Mouse (Mus musculus): Measurements from ENCODE around the gene Gucy2d. TPM values are rescaled to one million over a fixed set of nuclear protein-coding genes. Genes with fewer than 3 reads are reported as not detected.

Gene Gucy2d
- polyA plus RNA-seq, 1 experiment from 2014 or later = not detected

DNA sequence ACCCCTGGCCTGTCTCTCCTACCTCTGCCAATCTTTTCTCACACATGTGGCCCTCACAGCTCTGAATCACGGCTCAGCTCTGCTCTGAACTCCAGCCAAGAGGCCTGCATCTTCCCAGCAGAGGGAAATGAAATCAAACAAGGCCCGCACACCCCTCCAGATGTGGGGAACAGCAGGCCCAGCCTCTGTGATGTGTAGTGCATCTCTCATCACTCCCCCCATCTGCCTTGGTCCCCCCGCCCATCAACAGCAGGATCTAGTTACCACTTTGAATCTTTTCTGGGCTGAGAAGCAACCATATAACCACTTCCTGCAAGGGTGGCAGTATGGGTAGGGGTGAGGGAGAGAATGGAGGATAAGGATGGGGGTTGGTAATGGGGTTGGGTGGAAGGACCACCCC, 28.9 kb downstream of the Gucy2d start:
- Histone ChIP-seq H3K27ac (ENCODE audit: low read depth, low read length) (no peak overlapping the region), H3K36me3 (ENCODE audit: control insufficient read depth, insufficient read depth, low read length) (no peaks in the 10 kb centered on the region), H3K9ac (ENCODE audit: low read length) (no peak overlapping the region), H3K4me2 (ENCODE audit: low read depth) (no peak overlapping the region), H3K4me1 (ENCODE audit: control insufficient read depth, insufficient read depth, low read length) (no peaks in the 10 kb centered on the region), H3K9me3 (ENCODE audit: control insufficient read depth, low read length) (no peaks in the 10 kb centered on the region), H3K4me3 (ENCODE audit: low read depth, low read length) (no peak overlapping the region), H3K27me3 (ENCODE audit: control insufficient read depth, insufficient read depth, low read length) (no peaks in the 10 kb centered on the region)
- 68% methylated on average over 3 of the region's 3 CpGs for WGBS
- ATAC-seq (ENCODE audit: insufficient read depth, low FRiP score, low TSS enrichment) (no peak), DNase-seq (ENCODE audit: low spot score) (no peak)

GRCm38 (mm10) chr7:98472529-98472928, 32.3 kb downstream of the Gucy2d start:
- no peaks in the 10 kb centered on the region for H3K4me1 ChIP-seq (ENCODE audit: control insufficient read depth, insufficient read depth, low read length)
- H3K4me2 ChIP-seq (ENCODE audit: low read depth) = no peak overlapping the region
- H3K4me3 ChIP-seq (ENCODE audit: low read depth, low read length) = no peak overlapping the region
- no peak overlapping the region for H3K9ac ChIP-seq (ENCODE audit: low read length)
- no peak for ATAC-seq (ENCODE audit: insufficient read depth, low FRiP score, low TSS enrichment)
- no peaks in the 10 kb centered on the region for H3K9me3 ChIP-seq (ENCODE audit: control insufficient read depth, low read length)
- 84% methylated on average over 2 of the region's 2 CpGs for WGBS
- H3K36me3 ChIP-seq (ENCODE audit: control insufficient read depth, insufficient read depth, low read length) = no peaks in the 10 kb centered on the region
- H3K27ac ChIP-seq (ENCODE audit: low read depth, low read length) = no peak overlapping the region
- no peaks in the 10 kb centered on the region for H3K27me3 ChIP-seq (ENCODE audit: control insufficient read depth, insufficient read depth, low read length)
- no peak for DNase-seq (ENCODE audit: low spot score)

- Histone ChIP-seq H3K4me3 (ENCODE audit: low read depth, low read length) (no peak overlapping the region), H3K36me3 (ENCODE audit: control insufficient read depth, insufficient read depth, low read length) (no peaks in the 10 kb centered on the region), H3K27me3 (ENCODE audit: control insufficient read depth, insufficient read depth, low read length) (no peaks in the 10 kb centered on the region), H3K4me1 (ENCODE audit: control insufficient read depth, insufficient read depth, low read length) (no peaks in the 10 kb centered on the region), H3K4me2 (ENCODE audit: low read depth) (no peak overlapping the region), H3K9me3 (ENCODE audit: control insufficient read depth, low read length) (no peaks in the 10 kb centered on the region), H3K27ac (ENCODE audit: low read depth, low read length) (no peak overlapping the region), H3K9ac (ENCODE audit: low read length) (no peak overlapping the region)
- 57% methylated on average over 1 of the region's 1 CpGs for WGBS
- DNase-seq (ENCODE audit: low spot score) = no peak
- no peak for ATAC-seq (ENCODE audit: insufficient read depth, low FRiP score, low TSS enrichment)
Observed at GRCm38 (mm10) chr7:98474558-98474957, 34.3 kb downstream of the Gucy2d start.

GRCm38 (mm10) chr7:98477153-98477552, 36.9 kb downstream of the Gucy2d start:
- 79% methylated on average over 4 of the region's 4 CpGs for WGBS
- no peak for ATAC-seq (ENCODE audit: insufficient read depth, low FRiP score, low TSS enrichment)
- DNase-seq (ENCODE audit: low spot score) = no peak
- no peaks in the 10 kb centered on the region for H3K9me3 ChIP-seq (ENCODE audit: control insufficient read depth, low read length)
- no peak overlapping the region for H3K4me2 ChIP-seq (ENCODE audit: low read depth)
- no peaks in the 10 kb centered on the region for H3K4me1 ChIP-seq (ENCODE audit: control insufficient read depth, insufficient read depth, low read length)
- no peak overlapping the region for H3K27ac ChIP-seq (ENCODE audit: low read depth, low read length)
- no peak overlapping the region for H3K9ac ChIP-seq (ENCODE audit: low read length)
- no peaks in the 10 kb centered on the region for H3K36me3 ChIP-seq (ENCODE audit: control insufficient read depth, insufficient read depth, low read length)
- no peaks in the 10 kb centered on the region for H3K27me3 ChIP-seq (ENCODE audit: control insufficient read depth, insufficient read depth, low read length)
- H3K4me3 ChIP-seq (ENCODE audit: low read depth, low read length) = no peak overlapping the region

DNA sequence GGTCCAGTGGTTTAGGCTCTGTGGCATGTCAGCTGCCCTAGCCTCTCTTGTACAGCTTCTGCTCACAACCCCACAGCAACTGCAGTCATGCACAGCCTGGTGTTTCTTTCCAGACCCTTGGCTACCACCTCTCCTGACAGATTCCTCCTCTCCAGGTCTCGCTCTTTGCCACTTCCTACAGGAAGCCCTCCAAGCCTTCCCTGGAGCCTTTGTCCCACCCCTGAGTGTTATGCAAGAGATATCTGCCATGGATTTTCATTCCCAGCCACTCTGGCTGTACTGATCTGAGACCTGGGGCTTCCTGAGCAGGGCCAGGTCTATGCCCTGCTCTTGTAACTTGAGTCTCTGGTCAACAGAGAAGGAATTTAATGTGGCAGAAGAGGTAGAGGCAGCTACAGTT, 40.3 kb downstream of the Gucy2d start:
- Histone ChIP-seq H3K27ac (ENCODE audit: low read depth, low read length) (no peak overlapping the region), H3K9me3 (ENCODE audit: control insufficient read depth, low read length) (no peaks in the 10 kb centered on the region), H3K36me3 (ENCODE audit: control insufficient read depth, insufficient read depth, low read length) (no peaks in the 10 kb centered on the region), H3K4me2 (ENCODE audit: low read depth) (no peak overlapping the region), H3K27me3 (ENCODE audit: control insufficient read depth, insufficient read depth, low read length) (no peaks in the 10 kb centered on the region), H3K4me1 (ENCODE audit: control insufficient read depth, insufficient read depth, low read length) (no peaks in the 10 kb centered on the region), H3K9ac (ENCODE audit: low read length) (no peak overlapping the region), H3K4me3 (ENCODE audit: low read depth, low read length) (no peak overlapping the region)
- no peak for ATAC-seq (ENCODE audit: insufficient read depth, low FRiP score, low TSS enrichment)
- no peak for DNase-seq (ENCODE audit: low spot score)
- 85% methylated on average over 1 of the region's 1 CpGs for WGBS

- H3K9me3 ChIP-seq (ENCODE audit: control insufficient read depth, low read length) = no peaks in the 10 kb centered on the region
- ATAC-seq (ENCODE audit: insufficient read depth, low FRiP score, low TSS enrichment) (peak; percentile 48), DNase-seq (ENCODE audit: low spot score) (peak; percentile 76)
- H3K27ac ChIP-seq (ENCODE audit: low read depth, low read length) = no peak overlapping the region
- H3K9ac ChIP-seq (ENCODE audit: low read length) = no peak overlapping the region
- 21% methylated on average over 9 of the region's 9 CpGs for WGBS
- no peak overlapping the region for H3K4me3 ChIP-seq (ENCODE audit: low read depth, low read length)
- no peaks in the 10 kb centered on the region for H3K36me3 ChIP-seq (ENCODE audit: control insufficient read depth, insufficient read depth, low read length)
- H3K4me2 ChIP-seq (ENCODE audit: low read depth) = no peak overlapping the region
- H3K27me3 ChIP-seq (ENCODE audit: control insufficient read depth, insufficient read depth, low read length) = no peaks in the 10 kb centered on the region
- H3K4me1 ChIP-seq (ENCODE audit: control insufficient read depth, insufficient read depth, low read length) = no peaks in the 10 kb centered on the region
Observed at GRCm38 (mm10) chr7:98481066-98481734, 41.0 kb downstream of the Gucy2d start.

GRCm38 (mm10) chr7:98481861-98482260, 41.6 kb downstream of the Gucy2d start:
- Histone ChIP-seq H3K27me3 (ENCODE audit: control insufficient read depth, insufficient read depth, low read length) (no peaks in the 10 kb centered on the region), H3K4me1 (ENCODE audit: control insufficient read depth, insufficient read depth, low read length) (no peaks in the 10 kb centered on the region), H3K27ac (ENCODE audit: low read depth, low read length) (no peak overlapping the region), H3K4me3 (ENCODE audit: low read depth, low read length) (no peak overlapping the region), H3K9ac (ENCODE audit: low read length) (no peak overlapping the region), H3K36me3 (ENCODE audit: control insufficient read depth, insufficient read depth, low read length) (no peaks in the 10 kb centered on the region), H3K9me3 (ENCODE audit: control insufficient read depth, low read length) (no peaks in the 10 kb centered on the region), H3K4me2 (ENCODE audit: low read depth) (no peak overlapping the region)
- 87% methylated on average over 8 of the region's 8 CpGs for WGBS
- DNase-seq (ENCODE audit: low spot score) (no peak), ATAC-seq (ENCODE audit: insufficient read depth, low FRiP score, low TSS enrichment) (no peak)

- WGBS = 63% methylated on average over 12 of the region's 12 CpGs
- H3K9me3 ChIP-seq (ENCODE audit: control insufficient read depth, low read length) = no peaks in the 10 kb centered on the region
- no peak overlapping the region for H3K9ac ChIP-seq (ENCODE audit: low read length)
- H3K4me1 ChIP-seq (ENCODE audit: control insufficient read depth, insufficient read depth, low read length) = no peaks in the 10 kb centered on the region
- no peak overlapping the region for H3K4me3 ChIP-seq (ENCODE audit: low read depth, low read length)
- no peaks in the 10 kb centered on the region for H3K27me3 ChIP-seq (ENCODE audit: control insufficient read depth, insufficient read depth, low read length)
- H3K36me3 ChIP-seq (ENCODE audit: control insufficient read depth, insufficient read depth, low read length) = no peaks in the 10 kb centered on the region
- ATAC-seq (ENCODE audit: insufficient read depth, low FRiP score, low TSS enrichment) = no peak
- DNase-seq (ENCODE audit: low spot score) = no peak
- H3K4me2 ChIP-seq (ENCODE audit: low read depth) = no peak overlapping the region
- H3K27ac ChIP-seq (ENCODE audit: low read depth, low read length) = no peak overlapping the region
Observed at GRCm38 (mm10) chr7:98482551-98483267, 42.5 kb downstream of the Gucy2d start.

DNA sequence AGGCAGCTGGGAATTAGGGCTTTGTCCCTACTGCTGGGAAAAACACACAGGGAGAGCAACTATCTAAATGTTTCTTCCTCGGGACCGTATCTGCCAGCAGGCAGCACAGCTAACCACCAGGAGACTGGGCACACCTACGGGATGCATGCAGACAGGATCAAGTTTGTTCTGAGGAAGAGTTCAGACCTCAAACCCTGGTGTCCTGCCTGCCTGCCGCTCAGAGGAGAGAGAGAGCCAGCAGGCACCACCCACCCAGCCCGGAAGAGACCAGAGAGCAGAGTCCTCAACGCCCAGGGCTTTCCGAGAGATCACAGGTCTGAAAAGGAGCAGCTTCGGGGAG, 43.0 kb downstream of the Gucy2d start:
- DNase-seq (ENCODE audit: low spot score) (no peak), ATAC-seq (ENCODE audit: insufficient read depth, low FRiP score, low TSS enrichment) (no peak)
- no peaks in the 10 kb centered on the region for H3K9me3 ChIP-seq (ENCODE audit: control insufficient read depth, low read length)
- no peak overlapping the region for H3K27ac ChIP-seq (ENCODE audit: low read depth, low read length)
- H3K4me1 ChIP-seq (ENCODE audit: control insufficient read depth, insufficient read depth, low read length) = no peaks in the 10 kb centered on the region
- H3K4me3 ChIP-seq (ENCODE audit: low read depth, low read length) = no peak overlapping the region
- H3K4me2 ChIP-seq (ENCODE audit: low read depth) = no peak overlapping the region
- no peaks in the 10 kb centered on the region for H3K27me3 ChIP-seq (ENCODE audit: control insufficient read depth, insufficient read depth, low read length)
- 35% methylated on average over 8 of the region's 8 CpGs for WGBS
- no peaks in the 10 kb centered on the region for H3K36me3 ChIP-seq (ENCODE audit: control insufficient read depth, insufficient read depth, low read length)
- no peak overlapping the region for H3K9ac ChIP-seq (ENCODE audit: low read length)

Data from neural tube, embryonic 11.5 days (tissue).